Mouse (Mus musculus) hindbrain, embryonic 16.5 days (tissue): ENCODE data around the gene Trcg1. TPM values are rescaled to one million over a fixed set of nuclear protein-coding genes. Genes with fewer than 3 reads are reported as not detected.

Experiments
- ATAC-seq: fragments of 200-750 bp; cut with Nextera tagmentation; 2 replicates; pipeline ENCODE4 v1.8.0; 2017; ENCODE audit warnings: moderate TSS enrichment, moderate library complexity
- H3K27ac ChIP-seq: fragments of 300-500 bp; sonication (generic); 2 replicates; pipeline ENCODE4 v1.5.1; 2014; ENCODE audit warnings: low read depth, mild to moderate bottlenecking, control low read depth, low read length, moderate library complexity
- H3K27me3 ChIP-seq: fragments of 300-500 bp; sonication (generic); replicated peaks from 2 replicates; pipeline ENCODE4 v1.6.1; 2014; ENCODE audit warnings: low read length; ENCODE audit not compliant: control insufficient read depth, insufficient read depth
- H3K36me3 ChIP-seq: fragments of 300-500 bp; sonication (generic); 2 replicates; pipeline ENCODE4 v1.6.1; 2014; ENCODE audit warnings: mild to moderate bottlenecking, low read length, moderate library complexity, mixed read lengths; ENCODE audit not compliant: control insufficient read depth, insufficient read depth
- H3K4me1 ChIP-seq: fragments of 300-500 bp; sonication (generic); 2 replicates; pipeline ENCODE4 v1.6.1; 2014; ENCODE audit warnings: low read depth, low read length; ENCODE audit not compliant: control insufficient read depth, insufficient read depth
- H3K4me2 ChIP-seq: fragments of 300-500 bp; sonication (generic); 2 replicates; pipeline ENCODE4 v1.6.1; 2014; ENCODE audit warnings: mild to moderate bottlenecking, low read length, control low read depth, moderate library complexity
- H3K4me3 ChIP-seq: fragments of 300-500 bp; sonication (generic); 2 replicates; pipeline ENCODE4 v1.5.1; 2014; ENCODE audit warnings: mild to moderate bottlenecking, low read length, control low read depth, moderate library complexity
- H3K9ac ChIP-seq: fragments of 300-500 bp; sonication (generic); 2 replicates; pipeline ENCODE4 v1.6.1; 2014; ENCODE audit warnings: low read depth, mild to moderate bottlenecking, control low read depth, low read length, moderate library complexity
- H3K9me3 ChIP-seq: fragments of 300-500 bp; sonication (generic); 2 replicates; pipeline ENCODE4 v1.6.1; 2014; ENCODE audit warnings: mild to moderate bottlenecking, low read length, moderate library complexity; ENCODE audit not compliant: control insufficient read depth
- WGBS: fragments of 180-500 bp; shearing (Covaris S2); extraction: QIAGEN DNeasy Blood & Tissue Kit; methylation state at CpG from one replicate; pipeline ENCODE4 v1.1.7; 2014; 5-methylcytosine and 5-hydroxymethylcytosine counted together
- polyA plus RNA-seq: library from polyadenylated mRNA; unstranded; fragments of >200 nt; fragmentation: Nextera tagmentation; extraction: Ambion mirVana; gene quantifications from 2 replicates; pipeline ENCODE4 v1.2.1, GENCODE M21; 2015

The Trcg1 gene
- polyA plus RNA-seq, 1 experiment from 2014 or later: 0.08 TPM

- Histone ChIP-seq H3K9me3 (no peaks in the 10 kb centered on the region), H3K4me1 (no peaks in the 10 kb centered on the region), H3K4me2 (no peak overlapping the region), H3K36me3 (no peaks in the 10 kb centered on the region), H3K9ac (no peak overlapping the region), H3K27ac (no peak overlapping the region), H3K4me3 (no peak overlapping the region), H3K27me3 (no peaks in the 10 kb centered on the region)
- no peak for ATAC-seq
- 23% methylated on average over 5 of the region's 5 CpGs for WGBS
These were observed 6.6 kb downstream of the Trcg1 start for GRCm38 (mm10) chr9:57242916-57243315.

GRCm38 (mm10) chr9:57244106-57244685 is 7.8 kb downstream of the Trcg1 start:
- 34% methylated on average over 7 of the region's 7 CpGs for WGBS
- no peak for ATAC-seq
- H3K27me3 ChIP-seq: no peaks in the 10 kb centered on the region
- H3K4me3 ChIP-seq: no peak overlapping the region
- H3K36me3 ChIP-seq: no peaks in the 10 kb centered on the region
- H3K9ac ChIP-seq: no peak overlapping the region
- no peaks in the 10 kb centered on the region for H3K9me3 ChIP-seq
- H3K4me2 ChIP-seq: no peak overlapping the region
- no peaks in the 10 kb centered on the region for H3K4me1 ChIP-seq
- no peak overlapping the region for H3K27ac ChIP-seq

- 89% methylated on average over 5 of the region's 5 CpGs for WGBS
- H3K9me3 ChIP-seq: no peaks in the 10 kb centered on the region
- no peak overlapping the region for H3K9ac ChIP-seq
- no peaks in the 10 kb centered on the region for H3K27me3 ChIP-seq
- no peaks in the 10 kb centered on the region for H3K36me3 ChIP-seq
- no peak overlapping the region for H3K4me3 ChIP-seq
- H3K4me1 ChIP-seq: no peaks in the 10 kb centered on the region
- H3K27ac ChIP-seq: no peak overlapping the region
- H3K4me2 ChIP-seq: no peak overlapping the region
- no peak for ATAC-seq
These were observed 10.1 kb downstream of the Trcg1 start for GRCm38 (mm10) chr9:57246482-57246881.

GRCm38 (mm10) chr9:57247201-57247671 is 10.9 kb downstream of the Trcg1 start:
- Histone ChIP-seq H3K9ac (no peak overlapping the region), H3K36me3 (no peaks in the 10 kb centered on the region), H3K27ac (no peak overlapping the region), H3K27me3 (no peaks in the 10 kb centered on the region), H3K4me1 (no peaks in the 10 kb centered on the region), H3K4me2 (no peak overlapping the region), H3K4me3 (no peak overlapping the region), H3K9me3 (no peaks in the 10 kb centered on the region)
- no peak for ATAC-seq
- 60% methylated on average over 8 of the region's 8 CpGs for WGBS

- H3K4me1 ChIP-seq: no peaks in the 10 kb centered on the region
- no peak overlapping the region for H3K4me3 ChIP-seq
- H3K27me3 ChIP-seq: no peaks in the 10 kb centered on the region
- H3K9ac ChIP-seq: no peak overlapping the region
- no peak overlapping the region for H3K4me2 ChIP-seq
- no peak overlapping the region for H3K27ac ChIP-seq
- 64% methylated on average over 7 of the region's 7 CpGs for WGBS
- no peaks in the 10 kb centered on the region for H3K9me3 ChIP-seq
- ATAC-seq: no peak
- H3K36me3 ChIP-seq: no peaks in the 10 kb centered on the region
These were observed 11.9 kb downstream of the Trcg1 start for GRCm38 (mm10) chr9:57248030-57248942.

GRCm38 (mm10) chr9:57250026-57250425 is 13.7 kb downstream of the Trcg1 start:
- Histone ChIP-seq H3K27me3 (no peaks in the 10 kb centered on the region), H3K9ac (no peak overlapping the region), H3K27ac (no peak overlapping the region), H3K9me3 (no peaks in the 10 kb centered on the region), H3K4me2 (no peak overlapping the region), H3K4me1 (no peaks in the 10 kb centered on the region), H3K36me3 (no peaks in the 10 kb centered on the region), H3K4me3 (no peak overlapping the region)
- 90% methylated on average over 4 of the region's 4 CpGs for WGBS
- no peak for ATAC-seq

- no peaks in the 10 kb centered on the region for H3K4me1 ChIP-seq
- WGBS: 97% methylated on average over 2 of the region's 2 CpGs
- ATAC-seq: no peak
- no peak overlapping the region for H3K9ac ChIP-seq
- H3K27me3 ChIP-seq: no peaks in the 10 kb centered on the region
- H3K9me3 ChIP-seq: no peaks in the 10 kb centered on the region
- no peak overlapping the region for H3K4me3 ChIP-seq
- H3K4me2 ChIP-seq: no peak overlapping the region
- H3K36me3 ChIP-seq: no peaks in the 10 kb centered on the region
- H3K27ac ChIP-seq: no peak overlapping the region
These were observed 14.8 kb downstream of the Trcg1 start for GRCm38 (mm10) chr9:57251139-57251538.

- no peak overlapping the region for H3K27ac ChIP-seq
- H3K4me2 ChIP-seq: no peak overlapping the region
- no peaks in the 10 kb centered on the region for H3K9me3 ChIP-seq
- H3K9ac ChIP-seq: no peak overlapping the region
- WGBS: 83% methylated on average over 7 of the region's 7 CpGs
- no peaks in the 10 kb centered on the region for H3K36me3 ChIP-seq
- ATAC-seq: no peak
- no peaks in the 10 kb centered on the region for H3K27me3 ChIP-seq
- H3K4me3 ChIP-seq: no peak overlapping the region
- no peaks in the 10 kb centered on the region for H3K4me1 ChIP-seq
These were observed 17.7 kb downstream of the Trcg1 start for GRCm38 (mm10) chr9:57254061-57254460.

- no peaks in the 10 kb centered on the region for H3K27me3 ChIP-seq
- no peak overlapping the region for H3K4me2 ChIP-seq
- H3K4me3 ChIP-seq: no peak overlapping the region
- no peak overlapping the region for H3K27ac ChIP-seq
- H3K36me3 ChIP-seq: no peaks in the 10 kb centered on the region
- H3K9me3 ChIP-seq: no peaks in the 10 kb centered on the region
- ATAC-seq: no peak
- WGBS: 90% methylated on average over 9 of the region's 9 CpGs
- no peak overlapping the region for H3K9ac ChIP-seq
- peaks cover 2% of the 10 kb centered on the region; the same call in 1 of the 2 replicates for H3K4me1 ChIP-seq
These were observed 18.6 kb downstream of the Trcg1 start for GRCm38 (mm10) chr9:57254823-57255495.
